Comparison of ENCODE assay signal across 8 mouse cellular contexts in genomic region chr17:5977921-5978504, GRCm38 (mm10). TPM values are rescaled to one million over a fixed set of nuclear protein-coding genes. Genes with fewer than 3 reads are reported as not detected.
DNase-seq lines count a peak whose midpoint lies in the region; ATAC-seq and TF ChIP-seq lines count a peak whose summit lies in the region.
"Had no signal": no experiment of that assay in that cellular context is flagged by ENCODE, and none has a peak within 500 bp of the region (broad histone marks: within the 10 kb centered on the region; RNA-seq: fewer than 3 reads in every experiment).

No protein-coding gene starts in this region.

- no peaks in the 10 kb centered on the region for H3K9me3 ChIP-seq in heart, postnatal 0 days (replicated peaks; ENCODE audit: control insufficient read depth, low read length)
- H3K9me3 ChIP-seq: midbrain, embryonic 12.5 days had no signal

- no peaks in the 10 kb centered on the region for H3K27me3 ChIP-seq in heart, postnatal 0 days (ENCODE audit: control insufficient read depth, insufficient read depth, low read length)
- no peaks in the 10 kb centered on the region for H3K27me3 ChIP-seq in myocyte (ENCODE audit: control insufficient read depth, insufficient read depth, insufficient read length)

- no peak for DNase-seq in layer of hippocampus, adult 2 months (ENCODE audit: low spot score in 2 of 2)
- DNase-seq in layer of hippocampus, postnatal 36 days = no peak
- peak; percentile 46 for DNase-seq in brain, adult 2 months (ENCODE audit: low read depth, low spot score)
- DNase-seq in heart, postnatal 0 days (ENCODE audit: low spot score) = no peak
- no peak for DNase-seq in left cerebral cortex, postnatal 10 days (ENCODE audit: extremely low spot score in 1 of 2, low spot score in 2 of 2)

- H3ac ChIP-seq in myocyte (ENCODE audit: control insufficient read depth, insufficient read length) = no peak overlapping the region

- intact Hi-C loops in left cerebral cortex, postnatal 10 days (cut with DNase I) = loop anchor here (5.0 kb wide), 1 partner anchor 36 kb away; the partner anchor contains the start of gene Synj2

- peak overlapping the region; percentile 20; the same call in 1 of the 2 replicates for H3K4me2 ChIP-seq in heart, postnatal 0 days (ENCODE audit: low read depth, low read length)
- H3K4me2 ChIP-seq in myocyte (ENCODE audit: low read depth) = peak overlapping the region; percentile 88
- H3K4me2 ChIP-seq: midbrain, embryonic 12.5 days had no signal

- H3K27ac ChIP-seq in layer of hippocampus, adult 2 months = peak overlapping the region; percentile 82
- peak overlapping the region; percentile 77 for H3K27ac ChIP-seq in heart, postnatal 0 days (ENCODE audit: low read depth)
- H3K27ac ChIP-seq: midbrain, embryonic 12.5 days had no signal

- H3K4me1 ChIP-seq in heart, postnatal 0 days (ENCODE audit: control insufficient read depth, insufficient read depth) = peaks cover 56% of the 10 kb centered on the region

- WGBS in heart, postnatal 0 days = 62% methylated on average over 8 of the region's 8 CpGs

- H3K9ac ChIP-seq in heart, postnatal 0 days (replicated peaks; ENCODE audit: low read depth, low read length) = peak overlapping the region; percentile 24; the same call in 1 of the 2 replicates
- H3K9ac ChIP-seq: midbrain, embryonic 12.5 days had no signal

- no peaks in the 10 kb centered on the region for H3K36me3 ChIP-seq in heart, postnatal 0 days (replicated peaks; ENCODE audit: control insufficient read depth, insufficient read depth, low read length)
- no peaks in the 10 kb centered on the region for H3K36me3 ChIP-seq in myocyte (ENCODE audit: control insufficient read depth, insufficient read depth)
- H3K36me3 ChIP-seq: midbrain, embryonic 12.5 days had no signal

- TF ChIP-seq POLR2A in myocyte (IDR thresholded peaks at IDR 0.05; ENCODE audit: insufficient read length, low read depth) = peak; percentile 0

- H3K4me3 ChIP-seq in layer of hippocampus, adult 2 months = peak overlapping the region; percentile 23; the same call in 1 of the 2 replicates
- H3K4me3 ChIP-seq in heart, postnatal 0 days (ENCODE audit: low read depth, low read length) = no peak overlapping the region
- peak overlapping the region; percentile 41 for H3K4me3 ChIP-seq in myocyte
- H3K4me3 ChIP-seq: midbrain, embryonic 12.5 days had no signal

- TF ChIP-seq CTCF in layer of hippocampus, adult 2 months (conservative IDR thresholded peaks at IDR 0.05) = no peak
- no peak for TF ChIP-seq CTCF in heart, postnatal 0 days (IDR thresholded peaks at IDR 0.05; ENCODE audit: low read depth)

- no peak for TF ChIP-seq EP300 in heart, postnatal 0 days (IDR thresholded peaks at IDR 0.05; ENCODE audit: low read depth)

- peaks cover 40% of the 10 kb centered on the region for H3K79me2 ChIP-seq in myocyte (ENCODE audit: control insufficient read depth, insufficient read depth)

- peak; percentile 10; the same call in 1 of the 2 replicates for ATAC-seq in heart, postnatal 0 days (ENCODE audit: insufficient read depth, low read depth)
- no peak for ATAC-seq in inflammation-experienced regulatory T-cells, adult 6 months

TF ChIP-seq in myocyte, 11 proteins besides CTCF, POLR2A, EP300 and RAD21:
- no peak for TF ChIP-seq MYOG (IDR thresholded peaks at IDR 0.05; ENCODE audit: control insufficient read depth in 1 of 3, insufficient read depth in 1 of 3, insufficient read length in 2 of 3, low read depth in 2 of 3)
- peak; percentile 14; the same call in 1 of the 2 replicates for TF ChIP-seq CEBPB (IDR thresholded peaks at IDR 0.05; ENCODE audit: insufficient read depth, poor library complexity, severe bottlenecking)

RNA-seq across cellular contexts. Expression of gene Synj2, which starts 36.9 kb away (rescaled TPM):
- total RNA-seq in layer of hippocampus, adult 2 months (2021) = 10 to 100 TPM; 54.1 to 62.2 TPM
- 10 to 100 TPM; 64.0 to 66.9 TPM for total RNA-seq in layer of hippocampus, postnatal 36 days (2021)
- 14.7 and 15.9 TPM in 2 replicates for total RNA-seq in heart, postnatal 0 days (2014; rRNA removed; ENCODE audit: low replicate concordance)
- polyA plus RNA-seq in heart, postnatal 0 days (2015; fragmentation: Nextera tagmentation; extraction: Ambion mirVana) = 4.1 and 4.8 TPM in 2 replicates
- 32.1 TPM for polyA plus RNA-seq in myocyte (2012; fragmentation: generic; extraction: Trizol)
- 10 to 100 TPM; 11.8 to 16.8 (median 16.3) TPM for polyA plus RNA-seq in inflammation-experienced regulatory T-cells, adult 6 months (2017; shearing (Covaris generic))
- total RNA-seq in left cerebral cortex, postnatal 10 days (2021) = 10 to 100 TPM; 32.8 to 34.8 TPM
